Mouse (Mus musculus): ENCODE measurements around the gene Rps15. TPM values are rescaled to one million over a fixed set of nuclear protein-coding genes. Genes with fewer than 3 reads are reported as not detected.
"Not testable (repeated sequence)": the region's sequence is repeated elsewhere in the genome, so short reads cannot be mapped to it uniquely, and the experiment has no call there.

Rps15 gene
- total RNA-seq (2014; rRNA removed; ENCODE audit: low replicate concordance) (1,030 and 1,317 TPM in 2 replicates), polyA plus RNA-seq (2015; fragmentation: Nextera tagmentation; extraction: Ambion mirVana) (499 and 510 TPM in 2 replicates)

GRCm38 (mm10) chr10:80292251-80293146, at the start of gene Rps15:
Gene Rps15 (plus strand): TSS chr10:80292453.
- ATAC-seq (ENCODE audit: insufficient read depth, low read depth) = peak; percentile 92
- DNase-seq (ENCODE audit: low spot score) = peak; percentile 97
- under 1% methylated on average over 72 of the region's 72 CpGs for WGBS

GRCm38 (mm10) chr10:80242607-80243006, 49.6 kb upstream of the Rps15 start:
- Histone ChIP-seq H3K4me1 (ENCODE audit: control insufficient read depth, insufficient read depth) (peaks cover 5% of the 10 kb centered on the region; the same call in 1 of the 2 replicates), H3K27me3 (ENCODE audit: control insufficient read depth, insufficient read depth, low read length) (no peaks in the 10 kb centered on the region), H3K4me2 (ENCODE audit: low read depth, low read length) (no peak overlapping the region), H3K27ac (ENCODE audit: low read depth) (no peak overlapping the region), H3K4me3 (ENCODE audit: low read depth, low read length) (no peak overlapping the region), H3K36me3 (replicated peaks; ENCODE audit: control insufficient read depth, insufficient read depth, low read length) (peaks cover 69% of the 10 kb centered on the region), H3K9ac (replicated peaks; ENCODE audit: low read depth, low read length) (no peak overlapping the region), H3K9me3 (replicated peaks; ENCODE audit: control insufficient read depth, low read length) (no peaks in the 10 kb centered on the region)
- ATAC-seq (ENCODE audit: insufficient read depth, low read depth) = no peak
- no peak for DNase-seq (ENCODE audit: low spot score)
- no peak for TF ChIP-seq EP300 (IDR thresholded peaks at IDR 0.05; ENCODE audit: low read depth)
- no peak for TF ChIP-seq CTCF (IDR thresholded peaks at IDR 0.05; ENCODE audit: low read depth)
- WGBS = 35% methylated on average over 3 of the region's 3 CpGs

More at GRCm38 (mm10) chr10:80292251-80293146, at the start of gene Rps15:
- H3K9me3 ChIP-seq (replicated peaks; ENCODE audit: control insufficient read depth, low read length) = no peaks in the 10 kb centered on the region
- peak within 1 kb of the TSS; percentile 94 for H3K9ac ChIP-seq (replicated peaks; ENCODE audit: low read depth, low read length)
- peak within 1 kb of the TSS; percentile 80 for H3K4me3 ChIP-seq (ENCODE audit: low read depth, low read length)
- 0 out of 2 replicates have a peak, but pooled peaks cover 4% of the 10 kb centered on the region for H3K4me1 ChIP-seq (ENCODE audit: control insufficient read depth, insufficient read depth)
- H3K27ac ChIP-seq (ENCODE audit: low read depth) = peak within 1 kb of the TSS; percentile 88
- TF ChIP-seq CTCF (IDR thresholded peaks at IDR 0.05; ENCODE audit: low read depth) (peak; percentile 66), EP300 (IDR thresholded peaks at IDR 0.05; ENCODE audit: low read depth) (0 out of 2 replicates have a peak, but pooled peaks have one; percentile 43)
- H3K36me3 ChIP-seq (replicated peaks; ENCODE audit: control insufficient read depth, insufficient read depth, low read length) = peaks cover 22% of the 10 kb centered on the region
- peak within 1 kb of the TSS; percentile 71 for H3K4me2 ChIP-seq (ENCODE audit: low read depth, low read length)
- H3K27me3 ChIP-seq (ENCODE audit: control insufficient read depth, insufficient read depth, low read length) = 0 out of 2 replicates have a peak, but pooled peaks cover 2% of the 10 kb centered on the region

GRCm38 (mm10) chr10:80244791-80245399, 47.4 kb upstream of the Rps15 start:
- Histone ChIP-seq H3K27me3 (ENCODE audit: control insufficient read depth, insufficient read depth, low read length) (no peaks in the 10 kb centered on the region), H3K9ac (replicated peaks; ENCODE audit: low read depth, low read length) (no peak overlapping the region), H3K4me2 (ENCODE audit: low read depth, low read length) (no peak overlapping the region), H3K27ac (ENCODE audit: low read depth) (no peak overlapping the region), H3K4me1 (ENCODE audit: control insufficient read depth, insufficient read depth) (peaks cover 5% of the 10 kb centered on the region; the same call in 1 of the 2 replicates), H3K9me3 (replicated peaks; ENCODE audit: control insufficient read depth, low read length) (no peaks in the 10 kb centered on the region), H3K36me3 (replicated peaks; ENCODE audit: control insufficient read depth, insufficient read depth, low read length) (peaks cover 46% of the 10 kb centered on the region), H3K4me3 (ENCODE audit: low read depth, low read length) (no peak overlapping the region)
- DNase-seq (ENCODE audit: low spot score) (peak; percentile 49), ATAC-seq (ENCODE audit: insufficient read depth, low read depth) (no peak)
- 33% methylated on average over 5 of the region's 5 CpGs for WGBS
- TF ChIP-seq EP300 (IDR thresholded peaks at IDR 0.05; ENCODE audit: low read depth) = no peak
- TF ChIP-seq CTCF (IDR thresholded peaks at IDR 0.05; ENCODE audit: low read depth) = peak; percentile 36; the same call in 1 of the 2 replicates

GRCm38 (mm10) chr10:80245600-80245999, 46.7 kb upstream of the Rps15 start:
- Histone ChIP-seq H3K27me3 (ENCODE audit: control insufficient read depth, insufficient read depth, low read length) (no peaks in the 10 kb centered on the region), H3K36me3 (replicated peaks; ENCODE audit: control insufficient read depth, insufficient read depth, low read length) (peaks cover 39% of the 10 kb centered on the region), H3K27ac (ENCODE audit: low read depth) (no peak overlapping the region), H3K9me3 (replicated peaks; ENCODE audit: control insufficient read depth, low read length) (no peaks in the 10 kb centered on the region), H3K4me1 (ENCODE audit: control insufficient read depth, insufficient read depth) (peaks cover 12% of the 10 kb centered on the region), H3K4me2 (ENCODE audit: low read depth, low read length) (no peak overlapping the region), H3K9ac (replicated peaks; ENCODE audit: low read depth, low read length) (no peak overlapping the region), H3K4me3 (ENCODE audit: low read depth, low read length) (no peak overlapping the region)
- 8% methylated on average over 4 of the region's 4 CpGs for WGBS
- peak; percentile 83 for DNase-seq (ENCODE audit: low spot score)
- TF ChIP-seq EP300 (IDR thresholded peaks at IDR 0.05; ENCODE audit: low read depth) (no peak), CTCF (IDR thresholded peaks at IDR 0.05; ENCODE audit: low read depth) (peak; percentile 94)
- ATAC-seq (ENCODE audit: insufficient read depth, low read depth) = no peak

GRCm38 (mm10) chr10:80247849-80248248, 44.4 kb upstream of the Rps15 start:
- no peak overlapping the region for H3K27ac ChIP-seq (ENCODE audit: low read depth)
- no peak for ATAC-seq (ENCODE audit: insufficient read depth, low read depth)
- H3K9me3 ChIP-seq (replicated peaks; ENCODE audit: control insufficient read depth, low read length) = no peaks in the 10 kb centered on the region
- no peak overlapping the region for H3K4me3 ChIP-seq (ENCODE audit: low read depth, low read length)
- H3K4me2 ChIP-seq (ENCODE audit: low read depth, low read length) = no peak overlapping the region
- no peaks in the 10 kb centered on the region for H3K27me3 ChIP-seq (ENCODE audit: control insufficient read depth, insufficient read depth, low read length)
- no peak overlapping the region for H3K9ac ChIP-seq (replicated peaks; ENCODE audit: low read depth, low read length)
- DNase-seq (ENCODE audit: low spot score) = peak; percentile 46
- TF ChIP-seq CTCF (IDR thresholded peaks at IDR 0.05; ENCODE audit: low read depth) = peak; percentile 53
- no peak for TF ChIP-seq EP300 (IDR thresholded peaks at IDR 0.05; ENCODE audit: low read depth)
- peaks cover 21% of the 10 kb centered on the region for H3K36me3 ChIP-seq (replicated peaks; ENCODE audit: control insufficient read depth, insufficient read depth, low read length)
- 52% methylated on average over 6 of the region's 6 CpGs for WGBS
- peaks cover 7% of the 10 kb centered on the region; the same call in 1 of the 2 replicates for H3K4me1 ChIP-seq (ENCODE audit: control insufficient read depth, insufficient read depth)

- not testable (repeated sequence) for DNase-seq (ENCODE audit: low spot score); ATAC-seq (ENCODE audit: insufficient read depth, low read depth); H3K9ac ChIP-seq (replicated peaks; ENCODE audit: low read depth, low read length); H3K27me3 ChIP-seq (ENCODE audit: control insufficient read depth, insufficient read depth, low read length); H3K27ac ChIP-seq (ENCODE audit: low read depth); H3K9me3 ChIP-seq (replicated peaks; ENCODE audit: control insufficient read depth, low read length); H3K4me1 ChIP-seq (ENCODE audit: control insufficient read depth, insufficient read depth)
- Histone ChIP-seq H3K36me3 (replicated peaks; ENCODE audit: control insufficient read depth, insufficient read depth, low read length) (peaks cover 20% of the 10 kb centered on the region), H3K4me3 (ENCODE audit: low read depth, low read length) (peak overlapping the region; percentile 72), H3K4me2 (ENCODE audit: low read depth, low read length) (peak overlapping the region; percentile 47)
- WGBS = 52% methylated on average over 3 of the region's 3 CpGs
Measured at GRCm38 (mm10) chr10:80248437-80248836, 43.8 kb upstream of the Rps15 start.

Measured in heart, postnatal 0 days (tissue).